Mouse (Mus musculus): Measurements from ENCODE around the gene Surf1. TPM values are rescaled to one million over a fixed set of nuclear protein-coding genes. Genes with fewer than 3 reads are reported as not detected.

Surf1 gene
- polyA plus RNA-seq, 1 experiment, result 153 TPM

DNA sequence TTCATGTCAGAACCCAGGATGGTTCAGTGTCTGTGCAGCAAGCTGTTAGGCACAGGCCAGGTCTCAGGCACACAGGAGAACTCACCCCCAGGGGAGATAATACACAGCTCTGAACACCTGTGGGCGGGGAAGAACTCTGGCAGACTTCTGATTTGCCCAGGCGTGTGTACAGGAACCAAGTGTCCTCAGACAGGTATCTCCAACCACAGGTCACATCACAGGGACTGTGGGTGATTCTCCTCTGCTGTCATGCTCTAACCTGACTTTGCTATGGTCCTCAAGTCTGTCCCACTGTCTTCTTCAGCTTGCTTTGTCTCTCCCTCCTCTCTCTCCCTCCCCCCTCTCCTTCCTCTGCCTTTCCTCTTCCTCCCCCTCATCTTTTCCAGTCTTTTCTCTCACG is 51.5 kb downstream of the Surf1 start, which contains the start of gene Abo:
Gene Abo, minus strand, starts transcription at position 101 of the 400 bp plus-strand sequence.
- WGBS, result 69% methylated on average over 3 of the region's 3 CpGs
- Histone ChIP-seq H3K4me1 (ENCODE audit: control insufficient read depth, insufficient read depth, low read length) (no peaks in the 10 kb centered on the region), H3K27ac (ENCODE audit: insufficient read depth, low read length) (no peak within 1 kb of the TSS), H3K4me3 (replicated peaks; ENCODE audit: insufficient read depth, low read depth, low read length) (no peak within 1 kb of the TSS), H3K27me3 (ENCODE audit: control insufficient read depth, insufficient read depth, low read length) (no peaks in the 10 kb centered on the region)
- no peak for DNase-seq
- TF ChIP-seq CTCF (IDR thresholded peaks at IDR 0.05; ENCODE audit: borderline replicate concordance, insufficient read depth, low read depth, low read length), result no peak
- TF ChIP-seq POLR2A (IDR thresholded peaks at IDR 0.05; ENCODE audit: borderline replicate concordance, insufficient read depth, low read length), result no peak

Other genes with a start within 250 kb of the Surf1 start
- gene Lcn4, start 245.2 kb downstream of the Surf1 start, polyA plus RNA-seq (2012; rRNA removed), result not detected in 2 replicates
- gene Abo, start 51.6 kb downstream of the Surf1 start, polyA plus RNA-seq (2012; rRNA removed), result 0.08 TPM in 1 of 2 replicates, not detected in the other
- gene Surf6, start 13.7 kb downstream of the Surf1 start, polyA plus RNA-seq (2012; rRNA removed), result 24.0 and 25.2 TPM in 2 replicates
- gene Med22, start 5.9 kb downstream of the Surf1 start, polyA plus RNA-seq (2012; rRNA removed), result 56.6 and 58.1 TPM in 2 replicates
- gene Rpl7a, start 5.8 kb downstream of the Surf1 start, polyA plus RNA-seq (2012; rRNA removed), result 670 and 676 TPM in 2 replicates
- 58.6 and 60.9 TPM in 2 replicates for gene Surf2, start 163 bp downstream of the Surf1 start, polyA plus RNA-seq (2012; rRNA removed)
- gene Surf4, start 17.4 kb upstream of the Surf1 start, polyA plus RNA-seq (2012; rRNA removed), result 54.9 and 60.5 TPM in 2 replicates
- 0.28 and 0.30 TPM in 2 replicates for gene Stkld1, start 17.5 kb upstream of the Surf1 start, polyA plus RNA-seq (2012; rRNA removed)
- 70.3 and 72.2 TPM in 2 replicates for gene Rexo4, start 47.9 kb upstream of the Surf1 start, polyA plus RNA-seq (2012; rRNA removed)
- gene Adamts13, start 56.9 kb upstream of the Surf1 start, polyA plus RNA-seq (2012; rRNA removed), result 0.59 TPM in 1 of 2 replicates, not detected in the other
- gene Cacfd1, start 93.4 kb upstream of the Surf1 start, polyA plus RNA-seq (2012; rRNA removed), result 65.8 and 66.5 TPM in 2 replicates
- gene Slc2a6, start 111.5 kb upstream of the Surf1 start, polyA plus RNA-seq (2012; rRNA removed), result 45.4 and 49.8 TPM in 2 replicates
- 0.22 and 0.43 TPM in 2 replicates for gene Mymk, start 155.6 kb upstream of the Surf1 start, polyA plus RNA-seq (2012; rRNA removed)
- gene Adamtsl2, start 162.8 kb upstream of the Surf1 start, polyA plus RNA-seq (2012; rRNA removed), result 3.8 and 4.1 TPM in 2 replicates
- 19.7 and 24.3 TPM in 2 replicates for gene Fam163b, start 226.0 kb upstream of the Surf1 start, polyA plus RNA-seq (2012; rRNA removed)
- 5.9 and 6.3 TPM in 2 replicates for gene Dbh, start 248.7 kb upstream of the Surf1 start, polyA plus RNA-seq (2012; rRNA removed)